Mouse (Mus musculus) erythroblast, embryonic 14.5 days (primary cell): ENCODE measurements around the gene Adamtsl1.

Experiments used
- GATA1 ChIP-seq: IDR thresholded peaks from 2 replicates; pipeline ENCODE4 v1.6.1; 2012; ENCODE audit warnings: low read length, inconsistent platforms, mixed read lengths
- TAL1 ChIP-seq: IDR thresholded peaks from 3 replicates; pipeline ENCODE4 v1.6.1; 2012; ENCODE audit warnings: low read length, inconsistent platforms, mixed read lengths

DNA sequence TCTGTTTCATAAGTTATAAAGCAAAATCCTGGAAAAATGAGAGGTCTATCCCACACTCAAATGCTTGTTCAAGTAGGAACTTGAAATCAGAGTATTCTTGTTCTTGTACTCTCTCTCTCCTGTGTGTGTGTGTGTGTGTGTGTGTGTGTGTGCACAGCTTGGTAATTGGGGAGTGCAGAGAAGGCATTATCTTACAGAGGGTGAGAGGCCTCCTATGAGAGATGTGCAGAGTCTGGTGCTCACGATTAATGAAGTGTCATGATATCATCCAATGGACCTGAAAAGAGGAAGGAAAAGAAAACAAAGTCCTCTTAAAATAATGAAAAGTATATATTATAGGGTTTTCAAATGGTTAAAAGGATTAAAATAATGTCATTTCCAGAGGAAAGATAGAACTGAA, 443.9 kb downstream of the Adamtsl1 start:
- TF ChIP-seq TAL1 (no peak), GATA1 (no peak)
